Mouse (Mus musculus) myocyte (in vitro differentiated cells): ENCODE measurements at regions not wholly inside any gene's neighbourhood (a gene's known extent, or its start where the extent isn't known, plus 50 kb on each side); places are given as distances from the start of the nearest gene placed in this dataset.

Source experiments
- E2F4 ChIP-seq: IDR thresholded peaks from one replicate; pipeline ENCODE4 v1.6.1; 2011; ENCODE audit warnings: mild to moderate bottlenecking, control low read depth, moderate library complexity; ENCODE audit not compliant: insufficient read depth
- MYOG ChIP-seq, 3 experiments: IDR thresholded peaks; one replicate each; pipeline ENCODE4 v1.6.1; 2011; ENCODE audit warnings: control low read depth in 2 of 3, low read depth in 2 of 3, mild to moderate bottlenecking in 2 of 3; ENCODE audit not compliant: insufficient read length in 2 of 3, control insufficient read depth in 1 of 3, insufficient read depth in 1 of 3
- POLR2A ChIP-seq: IDR thresholded peaks from one replicate; pipeline ENCODE4 v1.6.1; 2011; ENCODE audit warnings: low read depth, mild to moderate bottlenecking, control low read depth, moderate library complexity; ENCODE audit not compliant: insufficient read length
- SRF ChIP-seq: IDR thresholded peaks from one replicate; pipeline ENCODE4 v1.6.1; 2011; ENCODE audit warnings: low read depth; ENCODE audit not compliant: control insufficient read depth, insufficient read length
- TCF3 ChIP-seq: IDR thresholded peaks from one replicate; pipeline ENCODE4 v1.6.1; 2011; ENCODE audit warnings: low read depth, control low read depth; ENCODE audit not compliant: insufficient read length
- USF1 ChIP-seq: IDR thresholded peaks from one replicate; pipeline ENCODE4 v1.6.1; 2011; ENCODE audit warnings: low read depth, mild to moderate bottlenecking, control low read depth, moderate library complexity

- no peak for TF ChIP-seq POLR2A
- TF ChIP-seq SRF, result no peak
- TF ChIP-seq TCF3, result no peak
- no peak for TF ChIP-seq USF1
- TF ChIP-seq E2F4, result no peak
- no peak for TF ChIP-seq MYOG (IDR thresholded peaks at IDR 0.05; ENCODE audit: control insufficient read depth in 1 of 3, insufficient read depth in 1 of 3, insufficient read length in 2 of 3, low read depth in 2 of 3)
These were observed 382.3 kb downstream of the Rfpl4b start for GRCm38 (mm10) chr10:38439286-38439685.
